Mouse (Mus musculus) embryonic fibroblast, embryonic 13.5 days (primary cell): ENCODE measurements at regions not wholly inside any gene's neighbourhood (a gene's known extent, or its start where the extent isn't known, plus 50 kb on each side); places are given as distances from the start of the nearest gene placed in this dataset.

Experiments used
- CTCF ChIP-seq: IDR thresholded peaks from 2 replicates; pipeline ENCODE4 v1.5.1; 2011; ENCODE audit warnings: mild to moderate bottlenecking, control low read depth, low read length, moderate library complexity, borderline replicate concordance; ENCODE audit not compliant: insufficient read depth
- POLR2A ChIP-seq: IDR thresholded peaks from 2 replicates; pipeline ENCODE4 v1.6.1; 2011; ENCODE audit warnings: low read depth, mild to moderate bottlenecking, control low read depth, low read length, moderate library complexity

DNA sequence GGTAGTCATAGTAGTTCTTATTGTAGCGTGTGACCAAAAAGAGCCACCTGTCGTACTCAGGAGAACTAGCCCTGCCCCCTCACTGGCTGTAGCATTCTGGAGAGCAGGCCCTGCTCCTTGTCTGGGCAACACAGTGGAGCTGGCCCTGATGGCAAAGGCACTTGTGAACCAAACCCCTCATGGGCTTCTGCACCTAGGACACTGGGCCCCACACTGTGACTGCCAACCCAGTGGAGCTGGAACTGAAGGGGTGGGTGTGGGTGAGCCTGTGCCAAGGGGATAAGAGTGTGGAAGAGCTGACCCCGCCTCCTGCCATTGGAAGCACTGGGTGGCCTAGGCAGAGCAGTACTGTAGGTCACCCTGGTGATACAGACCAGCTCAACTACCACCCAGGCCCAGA is 268.0 kb upstream of the Nt5e start:
- TF ChIP-seq CTCF, result no peak
- TF ChIP-seq POLR2A, result no peak
